Mouse (Mus musculus): ENCODE measurements around the gene Cadm1. TPM values are rescaled to one million over a fixed set of nuclear protein-coding genes. Genes with fewer than 3 reads are reported as not detected.

Cadm1 gene
- polyA plus RNA-seq, 1 experiment from 2014 or later = 150 TPM

DNA sequence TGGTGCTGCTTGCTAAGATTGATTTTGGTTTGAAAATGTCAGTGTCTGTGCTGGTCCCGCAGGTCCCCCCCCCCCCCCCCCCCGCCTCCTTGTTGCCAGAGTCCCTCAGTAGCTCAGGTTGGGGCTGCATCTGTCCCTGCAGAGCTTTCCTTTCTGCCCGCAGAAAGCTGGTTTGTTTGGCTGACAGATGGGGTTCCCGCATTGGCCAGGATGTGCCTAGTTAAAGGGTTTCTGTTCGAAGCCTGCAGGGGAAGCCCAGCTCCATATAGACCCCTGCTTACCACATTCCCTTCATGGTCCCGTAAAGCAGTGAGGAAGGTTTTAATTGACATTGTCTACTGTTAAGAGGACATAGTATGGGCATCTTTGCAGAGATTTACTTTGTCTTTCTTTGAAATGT is 78.9 kb downstream of the Cadm1 start:
- no peaks in the 10 kb centered on the region for H3K27me3 ChIP-seq (ENCODE audit: control insufficient read depth, insufficient read depth, low read length)
- no peak overlapping the region for H3K27ac ChIP-seq (ENCODE audit: low read depth, low read length)
- no peaks in the 10 kb centered on the region for H3K9me3 ChIP-seq (ENCODE audit: control insufficient read depth, low read length)
- no peak overlapping the region for H3K9ac ChIP-seq (ENCODE audit: low read depth, low read length)
- WGBS = 62% methylated on average over 5 of the region's 6 CpGs
- no peak overlapping the region for H3K4me3 ChIP-seq (ENCODE audit: low read depth, low read length)
- H3K36me3 ChIP-seq (ENCODE audit: control insufficient read depth, insufficient read depth, low read length) = no peaks in the 10 kb centered on the region
- no peaks in the 10 kb centered on the region; the same call in 1 of the 2 replicates for H3K4me1 ChIP-seq (replicated peaks; ENCODE audit: control insufficient read depth, insufficient read depth, low read length)
- no peak for DNase-seq (ENCODE audit: low spot score)
- no peak overlapping the region for H3K4me2 ChIP-seq (replicated peaks; ENCODE audit: low read depth, low read length)
- ATAC-seq (ENCODE audit: low FRiP score) = no peak

DNA sequence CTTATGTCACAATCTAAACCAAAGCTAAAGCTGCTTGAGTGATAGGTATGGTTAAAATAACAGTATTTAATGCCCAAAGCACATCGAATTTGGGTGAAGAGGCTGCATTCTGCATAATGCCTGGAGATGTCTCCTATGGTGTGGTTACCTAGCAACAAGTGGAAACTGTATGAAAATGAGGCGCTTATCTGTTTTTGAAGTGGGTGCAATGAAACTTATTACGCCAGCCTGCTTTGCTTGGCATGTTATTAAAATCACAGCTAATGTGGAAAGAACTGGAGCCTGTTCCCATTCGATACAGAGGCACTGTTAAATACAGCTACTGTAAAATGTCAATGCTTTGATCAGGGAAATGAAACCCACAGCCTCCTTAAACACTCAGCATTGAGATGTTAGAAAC is 79.5 kb downstream of the Cadm1 start:
- WGBS = 68% methylated on average over 4 of the region's 4 CpGs
- H3K9me3 ChIP-seq (ENCODE audit: control insufficient read depth, low read length) = no peaks in the 10 kb centered on the region
- ATAC-seq (ENCODE audit: low FRiP score) (no peak), DNase-seq (ENCODE audit: low spot score) (no peak)
- H3K27ac ChIP-seq (ENCODE audit: low read depth, low read length) = no peak overlapping the region
- no peak overlapping the region for H3K4me2 ChIP-seq (replicated peaks; ENCODE audit: low read depth, low read length)
- H3K4me1 ChIP-seq (replicated peaks; ENCODE audit: control insufficient read depth, insufficient read depth, low read length) = no peaks in the 10 kb centered on the region; the same call in 1 of the 2 replicates
- H3K36me3 ChIP-seq (ENCODE audit: control insufficient read depth, insufficient read depth, low read length) = no peaks in the 10 kb centered on the region
- no peak overlapping the region for H3K4me3 ChIP-seq (ENCODE audit: low read depth, low read length)
- H3K27me3 ChIP-seq (ENCODE audit: control insufficient read depth, insufficient read depth, low read length) = no peaks in the 10 kb centered on the region
- H3K9ac ChIP-seq (ENCODE audit: low read depth, low read length) = no peak overlapping the region

DNA sequence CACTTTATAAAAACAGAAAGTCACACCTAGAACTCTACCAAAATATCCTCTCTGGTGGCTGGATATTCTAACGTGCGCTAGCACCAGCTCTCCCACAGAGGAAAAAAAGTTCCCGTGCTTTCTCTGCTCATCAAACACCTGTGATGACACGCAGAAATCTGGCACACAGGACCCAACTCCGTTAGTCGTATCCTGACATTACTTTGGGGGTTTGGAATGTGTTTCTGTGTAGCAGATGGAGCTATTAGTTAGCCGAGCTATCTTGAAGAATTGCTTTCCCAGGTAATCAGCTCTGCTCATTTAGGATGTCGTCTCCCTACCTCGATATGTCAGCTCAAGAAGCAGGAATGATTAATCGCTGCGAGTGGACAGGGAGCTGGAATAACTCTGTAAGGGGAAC is 80.3 kb downstream of the Cadm1 start:
- Histone ChIP-seq H3K4me1 (replicated peaks; ENCODE audit: control insufficient read depth, insufficient read depth, low read length) (no peaks in the 10 kb centered on the region; the same call in 1 of the 2 replicates), H3K9ac (ENCODE audit: low read depth, low read length) (no peak overlapping the region), H3K4me3 (ENCODE audit: low read depth, low read length) (no peak overlapping the region), H3K36me3 (ENCODE audit: control insufficient read depth, insufficient read depth, low read length) (no peaks in the 10 kb centered on the region), H3K27me3 (ENCODE audit: control insufficient read depth, insufficient read depth, low read length) (no peaks in the 10 kb centered on the region), H3K4me2 (replicated peaks; ENCODE audit: low read depth, low read length) (no peak overlapping the region), H3K9me3 (ENCODE audit: control insufficient read depth, low read length) (no peaks in the 10 kb centered on the region), H3K27ac (ENCODE audit: low read depth, low read length) (no peak overlapping the region)
- DNase-seq (ENCODE audit: low spot score) (no peak), ATAC-seq (ENCODE audit: low FRiP score) (no peak)
- 79% methylated on average over 11 of the region's 11 CpGs for WGBS

DNA sequence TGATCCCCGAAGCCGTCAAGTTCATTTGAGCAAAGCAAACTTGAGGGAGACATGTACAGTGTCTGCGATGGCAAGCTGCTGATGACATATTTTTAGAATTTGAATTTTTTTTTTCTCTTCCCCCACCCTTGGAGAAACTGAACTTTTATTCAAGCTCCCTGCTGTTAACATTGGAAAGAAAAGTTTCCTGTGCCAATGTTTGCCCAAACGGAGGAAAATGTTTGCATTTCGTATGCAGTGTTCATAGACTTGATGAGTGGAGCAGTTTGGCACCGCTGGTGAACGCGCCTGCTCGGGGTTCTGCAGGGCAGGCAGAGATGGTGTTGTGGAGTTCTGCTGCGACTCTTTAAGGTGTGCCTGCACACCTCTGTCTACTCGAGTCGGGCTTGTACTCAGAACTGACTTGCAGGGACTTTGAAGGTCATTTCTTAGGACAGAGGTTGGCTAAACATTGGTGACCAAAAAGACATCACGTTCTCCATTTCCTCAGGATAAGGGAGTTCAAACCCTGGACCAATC is 83.0 kb downstream of the Cadm1 start:
- no peak overlapping the region for H3K4me2 ChIP-seq (replicated peaks; ENCODE audit: low read depth, low read length)
- 87% methylated on average over 13 of the region's 13 CpGs for WGBS
- no peak overlapping the region for H3K9ac ChIP-seq (ENCODE audit: low read depth, low read length)
- H3K4me1 ChIP-seq (replicated peaks; ENCODE audit: control insufficient read depth, insufficient read depth, low read length) = no peaks in the 10 kb centered on the region; the same call in 1 of the 2 replicates
- H3K36me3 ChIP-seq (ENCODE audit: control insufficient read depth, insufficient read depth, low read length) = no peaks in the 10 kb centered on the region
- H3K27ac ChIP-seq (ENCODE audit: low read depth, low read length) = no peak overlapping the region
- ATAC-seq (ENCODE audit: low FRiP score) (no peak), DNase-seq (ENCODE audit: low spot score) (no peak)
- no peaks in the 10 kb centered on the region for H3K27me3 ChIP-seq (ENCODE audit: control insufficient read depth, insufficient read depth, low read length)
- no peak overlapping the region for H3K4me3 ChIP-seq (ENCODE audit: low read depth, low read length)
- H3K9me3 ChIP-seq (ENCODE audit: control insufficient read depth, low read length) = no peaks in the 10 kb centered on the region

DNA sequence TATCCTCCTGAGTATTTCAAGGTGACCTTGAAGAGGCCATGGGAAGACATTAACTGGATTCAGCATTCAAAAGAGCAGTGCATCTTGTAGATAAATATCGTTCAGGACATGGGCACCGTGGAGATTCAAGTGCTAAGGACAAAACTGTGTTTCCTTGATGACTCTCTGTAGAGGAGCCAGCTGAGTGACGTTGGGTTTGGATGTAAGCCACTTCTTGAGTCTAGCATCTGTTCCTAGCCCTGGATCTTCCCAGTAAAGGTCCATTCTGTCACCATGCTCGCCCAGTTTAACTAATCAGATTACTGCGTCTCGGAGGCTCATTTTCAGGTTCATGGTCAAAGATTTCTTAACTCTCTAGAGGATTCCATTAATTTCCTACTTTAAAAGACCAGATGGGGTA is 85.1 kb downstream of the Cadm1 start:
- no peaks in the 10 kb centered on the region for H3K36me3 ChIP-seq (ENCODE audit: control insufficient read depth, insufficient read depth, low read length)
- DNase-seq (ENCODE audit: low spot score) = no peak
- no peak for ATAC-seq (ENCODE audit: low FRiP score)
- H3K4me1 ChIP-seq (replicated peaks; ENCODE audit: control insufficient read depth, insufficient read depth, low read length) = no peaks in the 10 kb centered on the region; the same call in 1 of the 2 replicates
- no peak overlapping the region for H3K9ac ChIP-seq (ENCODE audit: low read depth, low read length)
- H3K27me3 ChIP-seq (ENCODE audit: control insufficient read depth, insufficient read depth, low read length) = no peaks in the 10 kb centered on the region
- H3K9me3 ChIP-seq (ENCODE audit: control insufficient read depth, low read length) = no peaks in the 10 kb centered on the region
- no peak overlapping the region for H3K4me3 ChIP-seq (ENCODE audit: low read depth, low read length)
- no peak overlapping the region for H3K27ac ChIP-seq (ENCODE audit: low read depth, low read length)
- H3K4me2 ChIP-seq (replicated peaks; ENCODE audit: low read depth, low read length) = no peak overlapping the region
- 81% methylated on average over 6 of the region's 6 CpGs for WGBS

DNA sequence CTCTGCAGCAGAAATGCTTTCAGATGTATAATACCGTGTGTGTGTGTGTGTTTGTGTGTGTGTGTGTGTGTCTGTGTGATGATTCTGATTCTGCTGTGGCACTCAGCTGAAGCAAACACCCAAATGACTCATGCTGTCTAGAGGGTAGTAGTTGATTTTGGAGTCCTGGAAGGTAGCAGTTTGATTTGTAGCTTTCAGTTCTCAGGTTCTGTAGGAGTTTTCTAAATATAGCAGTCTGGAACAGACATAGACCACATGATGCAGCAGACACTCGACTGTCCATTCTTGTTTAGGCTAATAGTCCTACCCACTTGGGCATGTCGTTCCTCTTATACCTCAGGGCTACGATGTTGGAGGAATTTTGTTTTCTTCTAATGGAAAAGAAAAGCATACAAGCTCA is 86.4 kb downstream of the Cadm1 start:
- H3K4me3 ChIP-seq (ENCODE audit: low read depth, low read length) = no peak overlapping the region
- H3K27ac ChIP-seq (ENCODE audit: low read depth, low read length) = no peak overlapping the region
- DNase-seq (ENCODE audit: low spot score) = no peak
- H3K4me2 ChIP-seq (replicated peaks; ENCODE audit: low read depth, low read length) = no peak overlapping the region
- no peaks in the 10 kb centered on the region for H3K27me3 ChIP-seq (ENCODE audit: control insufficient read depth, insufficient read depth, low read length)
- no peak overlapping the region for H3K9ac ChIP-seq (ENCODE audit: low read depth, low read length)
- no peaks in the 10 kb centered on the region for H3K36me3 ChIP-seq (ENCODE audit: control insufficient read depth, insufficient read depth, low read length)
- ATAC-seq (ENCODE audit: low FRiP score) = no peak
- WGBS = 81% methylated on average over 4 of the region's 4 CpGs
- H3K4me1 ChIP-seq (replicated peaks; ENCODE audit: control insufficient read depth, insufficient read depth, low read length) = no peaks in the 10 kb centered on the region; the same call in 1 of the 2 replicates
- H3K9me3 ChIP-seq (ENCODE audit: control insufficient read depth, low read length) = no peaks in the 10 kb centered on the region

DNA sequence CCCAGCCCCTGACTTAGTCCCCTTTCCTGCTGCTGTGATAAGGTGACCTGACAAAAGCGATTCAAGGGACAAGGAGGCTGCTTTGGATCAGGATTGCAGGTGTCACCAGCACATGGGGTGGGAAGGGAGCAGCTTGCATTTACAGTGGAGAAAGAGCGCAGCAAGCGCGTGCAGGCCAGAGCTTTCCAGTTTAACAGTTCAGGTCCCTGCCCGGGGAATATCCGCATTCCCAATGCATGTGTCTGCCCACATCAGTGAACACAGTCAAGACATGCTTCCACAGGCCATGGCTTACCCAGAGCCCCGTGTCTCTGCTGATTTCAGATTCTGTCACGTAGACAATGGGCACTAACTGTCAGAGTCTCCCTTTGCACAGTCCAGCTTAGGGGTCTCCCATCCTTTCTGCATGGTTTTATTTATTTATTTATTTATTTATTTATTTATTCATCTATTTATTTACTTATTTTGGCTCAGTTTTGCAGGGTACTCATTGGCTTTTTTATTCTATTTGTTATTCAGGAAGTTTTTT is 89.6 kb downstream of the Cadm1 start:
- H3K4me2 ChIP-seq (replicated peaks; ENCODE audit: low read depth, low read length) = no peak overlapping the region
- DNase-seq (ENCODE audit: low spot score) = no peak
- ATAC-seq (ENCODE audit: low FRiP score) = no peak
- H3K27ac ChIP-seq (ENCODE audit: low read depth, low read length) = no peak overlapping the region
- H3K9me3 ChIP-seq (ENCODE audit: control insufficient read depth, low read length) = no peaks in the 10 kb centered on the region
- H3K4me3 ChIP-seq (ENCODE audit: low read depth, low read length) = no peak overlapping the region
- H3K36me3 ChIP-seq (ENCODE audit: control insufficient read depth, insufficient read depth, low read length) = no peaks in the 10 kb centered on the region
- WGBS = 77% methylated on average over 8 of the region's 8 CpGs
- no peaks in the 10 kb centered on the region for H3K27me3 ChIP-seq (ENCODE audit: control insufficient read depth, insufficient read depth, low read length)
- H3K4me1 ChIP-seq (replicated peaks; ENCODE audit: control insufficient read depth, insufficient read depth, low read length) = no peaks in the 10 kb centered on the region
- no peak overlapping the region for H3K9ac ChIP-seq (ENCODE audit: low read depth, low read length)

DNA sequence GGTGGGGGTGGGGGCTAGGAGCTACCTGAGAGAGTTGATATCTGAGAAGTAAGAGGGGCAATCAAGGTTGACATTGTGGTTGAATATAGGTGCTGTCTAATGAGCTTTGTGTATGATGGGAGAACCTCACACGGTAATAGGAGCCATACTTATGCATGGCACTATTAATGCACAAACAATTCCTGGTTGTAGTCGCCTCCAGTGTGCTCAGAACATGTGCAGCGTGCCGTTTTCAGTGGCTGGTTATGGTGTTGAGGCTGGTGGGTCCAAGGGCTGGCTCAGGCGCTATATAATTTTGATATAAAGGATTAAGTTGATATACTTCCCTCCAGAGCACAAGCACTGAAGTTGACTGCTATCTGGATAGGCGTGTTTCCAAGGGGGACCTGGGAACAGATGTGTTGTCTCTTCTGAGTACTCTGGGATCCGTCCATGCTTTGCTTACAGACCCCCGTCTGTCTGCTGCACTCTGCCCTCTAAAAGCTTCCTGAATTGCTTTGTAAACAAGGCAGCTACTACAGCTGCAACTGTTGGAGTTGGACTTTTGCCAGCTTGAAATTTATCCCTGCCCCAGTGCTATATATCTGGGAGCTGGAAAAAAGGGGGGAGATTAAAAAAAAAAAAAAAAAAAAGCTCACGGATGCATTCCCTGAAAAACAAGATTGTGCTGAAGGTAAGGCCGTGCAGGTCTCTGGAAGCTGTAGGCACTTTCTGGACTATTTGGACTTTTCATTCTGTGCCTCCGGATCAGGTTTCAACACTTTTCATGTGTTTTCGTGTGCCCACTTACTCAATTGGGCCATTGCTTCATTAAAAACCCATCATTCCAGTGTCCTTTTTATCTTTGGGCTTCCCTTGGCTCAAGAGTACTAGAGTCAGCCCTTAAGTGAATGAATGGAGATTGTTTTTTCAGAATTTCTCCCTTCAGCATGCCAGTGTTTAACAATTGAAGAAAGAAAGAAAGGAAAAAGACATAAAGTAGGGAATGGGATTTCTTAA is 93.8 kb downstream of the Cadm1 start:
- H3K9me3 ChIP-seq (ENCODE audit: control insufficient read depth, low read length) = no peaks in the 10 kb centered on the region
- H3K4me1 ChIP-seq (replicated peaks; ENCODE audit: control insufficient read depth, insufficient read depth, low read length) = no peaks in the 10 kb centered on the region
- H3K4me2 ChIP-seq (replicated peaks; ENCODE audit: low read depth, low read length) = no peak overlapping the region
- H3K4me3 ChIP-seq (ENCODE audit: low read depth, low read length) = no peak overlapping the region
- H3K27me3 ChIP-seq (ENCODE audit: control insufficient read depth, insufficient read depth, low read length) = no peaks in the 10 kb centered on the region
- ATAC-seq (ENCODE audit: low FRiP score) (no peak), DNase-seq (ENCODE audit: low spot score) (no peak)
- 63% methylated on average over 12 of the region's 12 CpGs for WGBS
- H3K36me3 ChIP-seq (ENCODE audit: control insufficient read depth, insufficient read depth, low read length) = no peaks in the 10 kb centered on the region
- no peak overlapping the region for H3K27ac ChIP-seq (ENCODE audit: low read depth, low read length)
- H3K9ac ChIP-seq (ENCODE audit: low read depth, low read length) = no peak overlapping the region
